Mouse (Mus musculus) CD4-positive, CD25-positive, alpha-beta regulatory T cell (primary cell): ENCODE measurements around the gene Scrn2. TPM values are rescaled to one million over a fixed set of nuclear protein-coding genes. Genes with fewer than 3 reads are reported as not detected.

Experiments used
- polyA plus RNA-seq: library from polyadenylated mRNA; unstranded; fragments of 100-300 nt; shearing (Covaris generic); gene quantifications from one replicate; pipeline ENCODE4 v1.2.1, GENCODE M21; 2017

The Scrn2 gene
- polyA plus RNA-seq = 14.4 TPM

GRCm38 (mm10) chr11:97029686-97030417 is at the start of gene Scrn2:
TSS of gene Scrn2 (plus strand) at chr11:97029938.

GRCm38 (mm10) chr11:96982859-96983258 is 46.9 kb upstream of the Scrn2 start, which contains the start of gene Sp2:
TSS of gene Sp2 (minus strand) at chr11:96982959.

GRCm38 (mm10) chr11:97013121-97013670 is 16.5 kb upstream of the Scrn2 start, which contains the start of gene Sp6:
TSS of gene Sp6 (plus strand) at chr11:97013394.

GRCm38 (mm10) chr11:97041022-97041899 is 11.5 kb downstream of the Scrn2 start, which contains the start of the genes Lrrc46 and Mrpl10:
TSS of gene Lrrc46 (minus strand) at chr11:97041407.
TSS of gene Mrpl10 (plus strand) at chr11:97041560.

GRCm38 (mm10) chr11:97050216-97050943 is 20.6 kb downstream of the Scrn2 start, which contains the start of gene Osbpl7:
TSS of gene Osbpl7 (plus strand) at chr11:97050628.

Other genes with a start within 250 kb of the Scrn2 start
- gene Cbx1, start 240.8 kb upstream of the Scrn2 start, polyA plus RNA-seq = 44.5 TPM
- 53.0 TPM for gene Nfe2l1, start 200.0 kb upstream of the Scrn2 start, polyA plus RNA-seq
- 0.37 TPM for gene Copz2, start 180.1 kb upstream of the Scrn2 start, polyA plus RNA-seq
- 78.6 TPM for gene Cdk5rap3, start 113.4 kb upstream of the Scrn2 start, polyA plus RNA-seq
- 0.13 TPM for gene Prr15l, start 101.8 kb upstream of the Scrn2 start, polyA plus RNA-seq
- 40.8 TPM for gene Pnpo, start 86.0 kb upstream of the Scrn2 start, polyA plus RNA-seq
- gene Sp2, start 47.0 kb upstream of the Scrn2 start, polyA plus RNA-seq = 76.0 TPM
- gene Sp6, start 16.5 kb upstream of the Scrn2 start, polyA plus RNA-seq = 29.5 TPM
- gene Lrrc46, start 11.5 kb downstream of the Scrn2 start, polyA plus RNA-seq = 0.22 TPM
- gene Mrpl10, start 11.6 kb downstream of the Scrn2 start, polyA plus RNA-seq = 84.8 TPM
- gene Osbpl7, start 20.7 kb downstream of the Scrn2 start, polyA plus RNA-seq = 35.0 TPM
- gene Tbx21, start 85.4 kb downstream of the Scrn2 start, polyA plus RNA-seq = 9.6 TPM
- 0.16 TPM for gene Tbkbp1, start 121.6 kb downstream of the Scrn2 start, polyA plus RNA-seq
- gene Kpnb1, start 157.9 kb downstream of the Scrn2 start, polyA plus RNA-seq = 33.1 TPM